In the genomic region with DNA sequence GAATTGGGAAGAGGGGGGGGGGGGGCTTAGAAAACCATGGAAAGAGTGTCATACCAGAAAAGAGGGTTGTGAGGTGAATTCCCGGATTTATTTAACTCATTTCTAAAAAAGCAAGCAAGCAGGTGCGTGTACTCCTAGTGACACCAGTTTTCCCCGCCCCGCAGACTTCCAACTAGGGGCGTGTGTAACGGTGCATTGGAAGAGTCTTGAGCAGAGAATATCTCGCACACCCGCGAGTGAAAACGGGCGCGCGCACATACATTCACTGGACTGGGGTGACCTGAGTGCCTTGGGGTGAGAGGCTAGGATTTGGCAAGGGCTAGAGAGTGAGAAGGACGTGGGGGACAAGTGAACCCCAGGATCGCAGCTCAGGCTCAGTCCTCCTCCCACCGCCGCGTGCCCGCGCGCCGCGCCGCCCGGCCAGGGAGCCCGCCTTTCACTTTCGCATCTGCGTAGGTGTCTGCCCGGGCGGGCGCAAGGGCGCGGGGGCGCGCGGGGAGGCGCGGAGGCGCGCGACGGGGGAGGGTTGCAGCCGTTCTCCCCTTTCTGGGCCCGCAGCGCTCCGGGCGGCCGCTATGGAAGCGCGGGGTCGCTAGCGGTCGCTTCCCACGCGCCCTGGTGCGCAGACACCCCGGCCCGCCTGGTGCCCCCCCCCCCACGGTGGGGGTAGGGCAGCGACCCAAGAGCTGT, we compare ENCODE assay signal across 8 mouse cellular contexts. TPM values are rescaled to one million over a fixed set of nuclear protein-coding genes. Genes with fewer than 3 reads are reported as not detected.
DNase-seq lines count a peak whose midpoint lies in the region; ATAC-seq and TF ChIP-seq lines count a peak whose summit lies in the region.

No protein-coding gene starts in this region.

- peak; percentile 10 for ATAC-seq in forebrain, embryonic 11.5 days (replicated peaks; ENCODE audit: low FRiP score)
- ATAC-seq in heart, embryonic 15.5 days (replicated peaks; ENCODE audit: insufficient number of reproducible peaks, insufficient read depth, low FRiP score, low read depth), result peak; percentile 36
- ATAC-seq in liver, embryonic 16.5 days (ENCODE audit: low read depth), result peak; percentile 35
- ATAC-seq in neural tube, embryonic 12.5 days (ENCODE audit: low FRiP score, low read depth), result peak; percentile 14

- no peaks in the 10 kb centered on the region for H3K36me3 ChIP-seq in C2C12 (ENCODE audit: control insufficient read depth, insufficient read depth)
- no peaks in the 10 kb centered on the region for H3K36me3 ChIP-seq in forebrain, embryonic 11.5 days (ENCODE audit: control insufficient read depth, insufficient read depth, low read length)
- H3K36me3 ChIP-seq in heart, embryonic 15.5 days, result no peaks in the 10 kb centered on the region
- H3K36me3 ChIP-seq in liver, embryonic 16.5 days (ENCODE audit: control insufficient read depth, insufficient read depth), result no peaks in the 10 kb centered on the region
- no peaks in the 10 kb centered on the region for H3K36me3 ChIP-seq in neural tube, embryonic 12.5 days
- H3K36me3 ChIP-seq in thymus, adult 2 months (ENCODE audit: control insufficient read depth, insufficient read depth, low read length), result no peaks in the 10 kb centered on the region

- H3ac ChIP-seq in C2C12 (ENCODE audit: control insufficient read depth, insufficient read length, low read depth), result peak overlapping the region; percentile 34

- no peaks in the 10 kb centered on the region for H3K79me3 ChIP-seq in C2C12 (ENCODE audit: low read depth)

- DNase-seq in forebrain, embryonic 11.5 days (ENCODE audit: low spot score), result peak; percentile 79
- DNase-seq in kidney, postnatal 10 days, result peak; percentile 80
- peak; percentile 12 for DNase-seq in thymus, adult 2 months

- no peaks in the 10 kb centered on the region; the same call in 1 of the 2 replicates for H3K4me1 ChIP-seq in bone marrow, adult 2 months (ENCODE audit: control insufficient read depth, insufficient read depth, low read length)
- peaks cover 4% of the 10 kb centered on the region for H3K4me1 ChIP-seq in forebrain, embryonic 11.5 days (replicated peaks; ENCODE audit: control insufficient read depth, insufficient read depth, low read length)
- peaks cover 20% of the 10 kb centered on the region for H3K4me1 ChIP-seq in heart, embryonic 15.5 days (replicated peaks)
- no peaks in the 10 kb centered on the region for H3K4me1 ChIP-seq in liver, embryonic 16.5 days (ENCODE audit: control insufficient read depth, low read depth, low read length)
- peaks cover 25% of the 10 kb centered on the region for H3K4me1 ChIP-seq in neural tube, embryonic 12.5 days
- peaks cover 3% of the 10 kb centered on the region for H3K4me1 ChIP-seq in thymus, adult 2 months (replicated peaks; ENCODE audit: control insufficient read depth, insufficient read depth, low read length)

- peak overlapping the region; percentile 99 for H3K4me2 ChIP-seq in forebrain, embryonic 11.5 days (ENCODE audit: low read depth, low read length, severe bottlenecking)
- H3K4me2 ChIP-seq in heart, embryonic 15.5 days, result peak overlapping the region; percentile 98
- H3K4me2 ChIP-seq in liver, embryonic 16.5 days (ENCODE audit: low read depth, low read length), result peak overlapping the region; percentile 72
- H3K4me2 ChIP-seq in neural tube, embryonic 12.5 days (replicated peaks), result peak overlapping the region; percentile 99

- no peak for TF ChIP-seq POLR2A in bone marrow, adult 2 months (IDR thresholded peaks at IDR 0.05; ENCODE audit: borderline replicate concordance, control insufficient read depth, low read depth, low read length)
- no peak for TF ChIP-seq POLR2A in thymus, adult 2 months (IDR thresholded peaks at IDR 0.05; ENCODE audit: control insufficient read depth, extremely low read depth, insufficient read depth, low read length, poor library complexity)

- under 1% methylated on average over 59 of the region's 60 CpGs for WGBS in bone marrow, adult 2 months
- WGBS in forebrain, embryonic 11.5 days, result under 1% methylated on average over 59 of the region's 60 CpGs
- under 1% methylated on average over 44 of the region's 60 CpGs for WGBS in heart, embryonic 15.5 days
- WGBS in liver, embryonic 16.5 days (ENCODE audit: insufficient replicate concordance), result under 1% methylated on average over 34 of the region's 60 CpGs
- WGBS in neural tube, embryonic 12.5 days, result under 1% methylated on average over 40 of the region's 60 CpGs
- under 1% methylated on average over 56 of the region's 60 CpGs for WGBS in thymus, adult 2 months

- H3K9me3 ChIP-seq in forebrain, embryonic 11.5 days (ENCODE audit: control insufficient read depth, low read length), result no peaks in the 10 kb centered on the region
- no peaks in the 10 kb centered on the region for H3K9me3 ChIP-seq in heart, embryonic 15.5 days (replicated peaks)
- no peaks in the 10 kb centered on the region for H3K9me3 ChIP-seq in liver, embryonic 16.5 days (replicated peaks; ENCODE audit: control insufficient read depth, low read length)
- H3K9me3 ChIP-seq in neural tube, embryonic 12.5 days, result no peaks in the 10 kb centered on the region

- peaks cover 22% of the 10 kb centered on the region for H3K27me3 ChIP-seq in C2C12 (ENCODE audit: control insufficient read depth, insufficient read depth, insufficient read length)
- H3K27me3 ChIP-seq in forebrain, embryonic 11.5 days (ENCODE audit: control insufficient read depth, insufficient read depth, low read length), result peaks cover 33% of the 10 kb centered on the region
- H3K27me3 ChIP-seq in heart, embryonic 15.5 days, result no peaks in the 10 kb centered on the region
- H3K27me3 ChIP-seq in liver, embryonic 16.5 days (ENCODE audit: control insufficient read depth, insufficient read depth, low read depth, low read length), result peaks cover 44% of the 10 kb centered on the region
- peaks cover 40% of the 10 kb centered on the region for H3K27me3 ChIP-seq in neural tube, embryonic 12.5 days (replicated peaks)
- H3K27me3 ChIP-seq in thymus, adult 2 months (ENCODE audit: control insufficient read depth, insufficient read depth, low read length), result peaks cover 16% of the 10 kb centered on the region; the same call in 1 of the 2 replicates

- H3K79me2 ChIP-seq in C2C12 (ENCODE audit: control insufficient read depth, insufficient read depth), result no peaks in the 10 kb centered on the region

- TF ChIP-seq CTCF in C2C12 (IDR thresholded peaks at IDR 0.05; ENCODE audit: control insufficient read depth, insufficient read depth, insufficient read length), result no peak
- no peak for TF ChIP-seq CTCF in bone marrow, adult 2 months (IDR thresholded peaks at IDR 0.05; ENCODE audit: control insufficient read depth, insufficient read depth, low read length)
- TF ChIP-seq CTCF in thymus, adult 2 months (IDR thresholded peaks at IDR 0.05; ENCODE audit: borderline replicate concordance, control insufficient read depth, extremely low read depth, insufficient read depth, low read length, poor library complexity), result no peak

- H3K27ac ChIP-seq in bone marrow, adult 2 months (ENCODE audit: control insufficient read depth, insufficient read depth, low read depth, low read length, poor library complexity), result no peak overlapping the region; the same call in 1 of the 2 replicates
- no peak overlapping the region for H3K27ac ChIP-seq in forebrain, embryonic 11.5 days (ENCODE audit: low read depth, low read length)
- H3K27ac ChIP-seq in heart, embryonic 15.5 days, result peak overlapping the region; percentile 63
- no peak overlapping the region; the same call in 1 of the 2 replicates for H3K27ac ChIP-seq in liver, embryonic 16.5 days (ENCODE audit: low read length)
- H3K27ac ChIP-seq in neural tube, embryonic 12.5 days, result no peak overlapping the region
- H3K27ac ChIP-seq in thymus, adult 2 months (ENCODE audit: control insufficient read depth, insufficient read depth, low read length), result no peak overlapping the region

- peak overlapping the region; percentile 29 for H3K4me3 ChIP-seq in C2C12 (ENCODE audit: insufficient read depth, poor library complexity, severe bottlenecking)
- peak overlapping the region; percentile 62 for H3K4me3 ChIP-seq in bone marrow, adult 2 months (replicated peaks; ENCODE audit: control insufficient read depth, low read depth, low read length)
- H3K4me3 ChIP-seq in forebrain, embryonic 11.5 days (ENCODE audit: low read depth, low read length), result peak overlapping the region; percentile 64
- peak overlapping the region; percentile 77 for H3K4me3 ChIP-seq in heart, embryonic 15.5 days
- H3K4me3 ChIP-seq in liver, embryonic 16.5 days (ENCODE audit: low read depth, low read length), result peak overlapping the region; percentile 63
- peak overlapping the region; percentile 65 for H3K4me3 ChIP-seq in neural tube, embryonic 12.5 days
- peak overlapping the region; percentile 41 for H3K4me3 ChIP-seq in thymus, adult 2 months (ENCODE audit: control insufficient read depth, insufficient read depth, low read length)

- H3K9ac ChIP-seq in forebrain, embryonic 11.5 days (ENCODE audit: low read length), result peak overlapping the region; percentile 40
- H3K9ac ChIP-seq in heart, embryonic 15.5 days, result peak overlapping the region; percentile 75
- H3K9ac ChIP-seq in liver, embryonic 16.5 days (ENCODE audit: low read depth, low read length), result peak overlapping the region; percentile 47
- H3K9ac ChIP-seq in neural tube, embryonic 12.5 days, result peak overlapping the region; percentile 61

TF ChIP-seq in C2C12, 6 proteins besides CTCF, POLR2A, EP300 and RAD21:
- TF ChIP-seq CEBPB (IDR thresholded peaks at IDR 0.05; ENCODE audit: low read depth), result no peak
- no peak for TF ChIP-seq MAX (IDR thresholded peaks at IDR 0.05)
- TF ChIP-seq FOSL1 (IDR thresholded peaks at IDR 0.05; ENCODE audit: insufficient read depth, low read length, poor library complexity, severe bottlenecking), result no peak
- TF ChIP-seq MYOG (IDR thresholded peaks at IDR 0.05; ENCODE audit: control insufficient read depth, extremely low read depth, insufficient read length), result no peak

RNA-seq across cellular contexts. Expression of gene Nr3c2, which starts 0.4 kb away (rescaled TPM):
- 0.04 TPM for polyA plus RNA-seq in C2C12 (2012; fragmentation: generic; extraction: Trizol)
- polyA plus RNA-seq in bone marrow, adult 2 months (2011; ENCODE audit: insufficient read depth, insufficient read length, low replicate concordance, missing spikeins), result 0.56 and 0.62 TPM in 2 replicates
- 0.83 and 1.7 TPM in 2 replicates for polyA plus RNA-seq in forebrain, embryonic 11.5 days (2014; fragmentation: Nextera tagmentation; extraction: Ambion mirVana)
- 4.8 and 5.0 TPM in 2 replicates for polyA plus RNA-seq in heart, embryonic 15.5 days (2015; fragmentation: Nextera tagmentation; extraction: Ambion mirVana)
- 1.3 and 2.1 TPM in 2 replicates for polyA plus RNA-seq in liver, embryonic 16.5 days (2015; fragmentation: Nextera tagmentation; extraction: Ambion mirVana)
- 1.7 and 2.0 TPM in 2 replicates for polyA plus RNA-seq in neural tube, embryonic 12.5 days (2016; fragmentation: Nextera tagmentation; extraction: Ambion mirVana)
- 1.1 and 1.5 TPM in 2 replicates for polyA plus RNA-seq in thymus, adult 2 months (2012; rRNA removed)

Comparison
In these comparisons a context has a peak if more than half of its experiments do, and no peak if none do; other contexts are left out.
1. DNase-seq: peak in every context shown above with its lines; median percentile 80 in kidney, postnatal 10 days; 79 in forebrain, embryonic 11.5 days; 12 in thymus, adult 2 months.